Mouse (Mus musculus): ENCODE data around the gene Smlr1. TPM values are rescaled to one million over a fixed set of nuclear protein-coding genes. Genes with fewer than 3 reads are reported as not detected.

The Smlr1 gene
- polyA plus RNA-seq (2017; shearing (Covaris generic)): under 1 TPM; 0.05 to 0.15 TPM

GRCm38 (mm10) chr10:25535891-25536331 lies at the start of gene Smlr1:
Gene Smlr1, minus strand, starts transcription at chr10:25536267.

Other genes starting within 250 kb of the Smlr1 start
- 10 to 100 TPM in 1 of 2 experiments, 1 to 10 TPM in 1; 6.9 to 10.0 TPM for gene Akap7, start 228.4 kb downstream of the Smlr1 start, polyA plus RNA-seq (2017; shearing (Covaris generic))
- gene Epb41l2, start 176.5 kb downstream of the Smlr1 start, polyA plus RNA-seq (2017; shearing (Covaris generic)): 10 to 100 TPM; 37.7 to 58.2 TPM

Data from inflammation-experienced regulatory T-cells (primary cell).